Mouse (Mus musculus) heart, embryonic 12.5 days (tissue): ENCODE data around the gene Gm12790. TPM values are rescaled to one million over a fixed set of nuclear protein-coding genes. Genes with fewer than 3 reads are reported as not detected.
A peak's percentile ranks its signal among the peaks of the same experiment; 100 is the strongest.
"Not testable (repeated sequence)": the region's sequence is repeated elsewhere in the genome, so short reads cannot be mapped to it uniquely, and the experiment has no call there.

Experiments
- ATAC-seq: fragments of 200-750 bp; cut with Nextera tagmentation; 2 replicates; pipeline ENCODE4 v1.8.0; 2017; ENCODE audit warnings: moderate TSS enrichment, moderate library complexity; ENCODE audit not compliant: insufficient number of reproducible peaks, low FRiP score
- H3K27ac ChIP-seq: fragments of 300-500 bp; sonication (generic); 2 replicates; pipeline ENCODE4 v1.5.1; 2016; ENCODE audit warnings: mild to moderate bottlenecking, moderate library complexity; ENCODE audit not compliant: poor library complexity, severe bottlenecking
- H3K27me3 ChIP-seq: fragments of 300-500 bp; sonication (generic); replicated peaks from 2 replicates; pipeline ENCODE4 v1.6.1; 2016; ENCODE audit warnings: mild to moderate bottlenecking, moderate library complexity
- H3K36me3 ChIP-seq: fragments of 300-500 bp; sonication (generic); 2 replicates; pipeline ENCODE4 v1.6.1; 2016; ENCODE audit warnings: mild to moderate bottlenecking, moderate library complexity
- H3K4me1 ChIP-seq: fragments of 300-500 bp; sonication (generic); replicated peaks from 2 replicates; pipeline ENCODE4 v1.6.1; 2016; ENCODE audit warnings: mild to moderate bottlenecking
- H3K4me2 ChIP-seq: fragments of 300-500 bp; sonication (generic); 2 replicates; pipeline ENCODE4 v1.6.1; 2016; ENCODE audit warnings: mild to moderate bottlenecking, moderate library complexity
- H3K4me3 ChIP-seq: fragments of 300-500 bp; sonication (generic); 2 replicates; pipeline ENCODE4 v1.5.1; 2016; ENCODE audit warnings: mild to moderate bottlenecking
- H3K9ac ChIP-seq: fragments of 300-500 bp; sonication (generic); 2 replicates; pipeline ENCODE4 v1.6.1; 2016; ENCODE audit warnings: mild to moderate bottlenecking, moderate library complexity
- H3K9me3 ChIP-seq: fragments of 300-500 bp; sonication (generic); replicated peaks from 2 replicates; pipeline ENCODE4 v1.6.1; 2016; ENCODE audit warnings: mild to moderate bottlenecking, moderate library complexity
- whole genome bisulfite sequencing: fragments of 180-500 bp; shearing (Covaris S2); methylation state at CpG from one replicate; pipeline ENCODE4 v1.1.7; 2016; 5-methylcytosine and 5-hydroxymethylcytosine counted together
- polyA plus RNA-seq: library from polyadenylated mRNA; unstranded; fragments of >200 nt; fragmentation: Nextera tagmentation; extraction: Ambion mirVana; gene quantifications from 2 replicates; pipeline ENCODE4 v1.2.1, GENCODE M21; 2016

Gene Gm12790
- not detected in 2 replicates for polyA plus RNA-seq

DNA sequence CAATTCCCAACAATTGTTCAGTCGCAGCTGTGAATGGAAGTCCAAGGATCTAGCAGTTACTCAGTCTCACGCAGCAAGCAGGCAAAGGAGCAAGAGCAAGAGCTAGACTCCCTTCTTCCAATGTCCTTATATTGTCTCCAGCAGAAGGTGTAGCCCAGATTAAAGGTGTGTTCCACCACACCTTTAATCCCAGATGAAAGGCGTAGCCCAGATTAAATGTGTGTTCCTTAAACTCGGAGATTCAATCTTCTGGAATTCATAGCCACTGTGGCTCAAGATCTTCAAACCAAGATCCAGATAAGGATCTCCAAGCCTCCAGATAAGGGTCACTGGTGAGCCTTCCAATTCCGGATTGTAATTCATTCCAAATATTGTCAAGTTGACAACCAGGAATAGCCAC, at the start of gene Gm12790:
Gm12790 (minus strand) TSS at position 101 of the 400 bp plus-strand sequence.
- WGBS = 89% methylated on average over 1 of the region's 5 CpGs
- H3K9ac ChIP-seq, H3K4me1 ChIP-seq, H3K9me3 ChIP-seq, H3K4me2 ChIP-seq, H3K4me3 ChIP-seq, H3K27me3 ChIP-seq, H3K27ac ChIP-seq, ATAC-seq, H3K36me3 ChIP-seq: not testable (repeated sequence)

DNA sequence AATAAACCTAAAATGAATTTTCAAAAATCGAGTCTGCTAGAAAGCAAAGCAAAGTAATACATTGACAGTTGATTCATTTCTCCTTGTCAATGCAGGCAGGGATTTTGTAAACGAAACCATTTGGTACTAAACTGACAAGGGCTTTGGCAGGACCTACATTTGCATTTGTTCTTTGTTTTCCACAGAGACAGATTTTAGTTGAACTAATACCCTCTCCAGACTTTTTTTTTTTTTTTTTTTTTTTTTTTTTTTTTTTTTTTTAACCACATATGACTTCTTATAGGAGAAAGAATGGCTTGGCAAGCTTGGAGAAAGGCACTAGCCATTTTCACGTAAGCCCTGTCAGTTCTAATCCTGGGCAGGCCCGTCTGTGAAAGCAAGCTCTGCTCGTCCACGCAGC, 45.8 kb upstream of the Gm12790 start:
- Histone ChIP-seq H3K27ac (no peak overlapping the region), H3K4me3 (no peak overlapping the region), H3K36me3 (no peaks in the 10 kb centered on the region), H3K4me2 (no peak overlapping the region), H3K27me3 (no peaks in the 10 kb centered on the region), H3K9ac (no peak overlapping the region), H3K9me3 (no peaks in the 10 kb centered on the region), H3K4me1 (peaks cover 5% of the 10 kb centered on the region; the same call in 1 of the 2 replicates)
- no peak for ATAC-seq
- 77% methylated on average over 6 of the region's 6 CpGs for WGBS

- no peaks in the 10 kb centered on the region; the same call in 1 of the 2 replicates for H3K27me3 ChIP-seq
- ATAC-seq = peak; percentile 55
Observed at GRCm38 (mm10) chr4:101998267-101998922, 17.5 kb upstream of the Gm12790 start.

GRCm38 (mm10) chr4:101997426-101997825, 16.6 kb upstream of the Gm12790 start:
- Histone ChIP-seq H3K27me3 (no peaks in the 10 kb centered on the region; the same call in 1 of the 2 replicates), H3K4me1 (no peaks in the 10 kb centered on the region), H3K27ac (no peak overlapping the region), H3K4me3 (no peak overlapping the region), H3K9ac (no peak overlapping the region), H3K36me3 (no peaks in the 10 kb centered on the region), H3K9me3 (0 out of 2 replicates have a peak, but pooled peaks cover 3% of the 10 kb centered on the region), H3K4me2 (no peak overlapping the region)
- WGBS = 87% methylated on average over 5 of the region's 5 CpGs
- no peak for ATAC-seq

More at GRCm38 (mm10) chr4:101998267-101998922, 17.5 kb upstream of the Gm12790 start:
- no peak overlapping the region for H3K9ac ChIP-seq
- no peak overlapping the region for H3K27ac ChIP-seq
- no peaks in the 10 kb centered on the region for H3K36me3 ChIP-seq
- H3K4me2 ChIP-seq = no peak overlapping the region; the same call in 1 of the 2 replicates
- 34% methylated on average over 15 of the region's 15 CpGs for WGBS
- no peak overlapping the region for H3K4me3 ChIP-seq
- no peaks in the 10 kb centered on the region for H3K9me3 ChIP-seq
- H3K4me1 ChIP-seq = no peaks in the 10 kb centered on the region

GRCm38 (mm10) chr4:101986326-101986725, 5.5 kb upstream of the Gm12790 start, which contains the start of gene Gm12789:
Gm12789 (plus strand) TSS chr4:101986626.
- not testable (repeated sequence) for H3K4me3 ChIP-seq, ATAC-seq, H3K4me1 ChIP-seq, H3K9ac ChIP-seq, H3K27ac ChIP-seq, H3K9me3 ChIP-seq, H3K27me3 ChIP-seq, H3K4me2 ChIP-seq, H3K36me3 ChIP-seq
- 81% methylated on average over 2 of the region's 2 CpGs for WGBS

- H3K4me2 ChIP-seq = no peak overlapping the region
- no peaks in the 10 kb centered on the region for H3K9me3 ChIP-seq
- no peaks in the 10 kb centered on the region for H3K36me3 ChIP-seq
- ATAC-seq = no peak
- no peaks in the 10 kb centered on the region for H3K4me1 ChIP-seq
- WGBS = 77% methylated on average over 5 of the region's 5 CpGs
- no peaks in the 10 kb centered on the region for H3K27me3 ChIP-seq
- H3K27ac ChIP-seq = no peak overlapping the region
- no peak overlapping the region for H3K9ac ChIP-seq
- no peak overlapping the region for H3K4me3 ChIP-seq
Observed at GRCm38 (mm10) chr4:101985678-101986077, 4.8 kb upstream of the Gm12790 start.

GRCm38 (mm10) chr4:101940107-101940506, 40.7 kb downstream of the Gm12790 start, which contains the start of gene Gm12794:
Gm12794 (plus strand) TSS chr4:101940407.
- not testable (repeated sequence) for H3K27ac ChIP-seq, H3K4me3 ChIP-seq, H3K36me3 ChIP-seq, H3K9me3 ChIP-seq, ATAC-seq, H3K9ac ChIP-seq, H3K27me3 ChIP-seq, H3K4me1 ChIP-seq, H3K4me2 ChIP-seq
- 57% methylated on average over 2 of the region's 2 CpGs for WGBS

Other genes with a start within 250 kb of the Gm12790 start
- not detected in 2 replicates for gene B020004J07Rik, start 137.0 kb downstream of the Gm12790 start, polyA plus RNA-seq
- not detected in 2 replicates for gene C130073F10Rik, start 87.3 kb downstream of the Gm12790 start, polyA plus RNA-seq
- not detected in 2 replicates for gene Gm12800, start 71.9 kb downstream of the Gm12790 start, polyA plus RNA-seq
- not detected in 2 replicates for gene Gm12794, start 40.6 kb downstream of the Gm12790 start, polyA plus RNA-seq
- not detected in 2 replicates for gene Gm12789, start 5.6 kb upstream of the Gm12790 start, polyA plus RNA-seq
- 22.5 and 24.1 TPM in 2 replicates for gene Pde4b, start 106.5 kb upstream of the Gm12790 start, polyA plus RNA-seq